Mouse (Mus musculus) left cerebral cortex, postnatal 36 days (tissue): ENCODE measurements around the gene Otogl. TPM values are rescaled to one million over a fixed set of nuclear protein-coding genes. Genes with fewer than 3 reads are reported as not detected.

Source experiments
- DNase-seq, 2 experiments: peaks; one replicate each; pipeline ENCODE4 v3.0.0; 2021 to 2022; ENCODE audit warnings: low spot score in 2 of 2, mixed read lengths in 1 of 2
- intact Hi-C: fragments of 180-260 bp; cut with DNase I; formaldehyde crosslinking; loops from one replicate; pipeline ENCODE4 v1.15.1; 2025
- total RNA-seq, 2 experiments: library from RNA; stranded (reverse); gene quantifications; 2 replicates each; pipeline ENCODE4 v1.2.3; 2021

Otogl gene
- total RNA-seq, result under 1 TPM; 0.16 to 0.25 TPM

- no peak for DNase-seq
- intact Hi-C loops, result no loop called here
These were observed at the start of gene Otogl for GRCm38 (mm10) chr10:107912084-107912573. Gene Otogl (minus strand): TSS chr10:107912134.

DNA sequence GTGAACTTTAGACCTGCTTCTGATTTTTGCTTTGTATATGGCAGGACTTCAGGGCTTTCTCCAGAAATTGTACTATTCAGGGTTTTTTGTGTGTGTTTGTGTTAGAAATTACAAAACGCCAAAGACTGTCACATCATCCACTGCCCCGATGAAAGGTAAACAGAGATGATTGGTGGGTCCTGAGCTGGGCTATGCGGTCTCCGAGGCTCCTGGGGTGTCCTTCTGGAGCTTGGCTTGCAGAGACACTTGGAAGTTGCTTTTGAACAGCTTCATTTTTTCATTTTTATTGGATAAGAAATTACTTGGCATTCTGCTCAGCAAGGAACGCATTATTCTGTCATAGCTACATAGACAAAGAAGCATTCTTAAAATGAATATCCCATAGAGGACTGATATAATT lies 44.7 kb upstream of the Otogl start:
- no peak for DNase-seq
- intact Hi-C loops, result no loop called here

DNA sequence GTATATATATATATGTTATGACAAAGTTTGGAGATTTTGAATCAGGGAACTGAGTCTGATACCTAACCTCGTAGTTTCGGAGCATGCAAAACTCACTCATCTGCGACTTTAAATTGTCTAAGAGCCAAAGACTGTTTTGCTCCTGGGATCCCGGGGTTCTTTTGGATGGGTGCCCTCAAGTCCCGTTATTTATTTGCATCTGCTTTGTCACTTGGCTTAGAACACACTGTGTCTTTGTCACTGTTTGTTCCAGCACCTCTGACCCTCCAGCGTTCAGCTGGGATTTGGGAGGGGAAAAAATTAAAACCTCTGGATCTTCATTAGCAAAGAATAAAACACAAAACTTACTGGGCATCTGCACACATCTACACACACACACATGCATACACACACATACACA lies 42.5 kb upstream of the Otogl start:
- intact Hi-C loops, result no loop called here
- DNase-seq, result no peak

DNA sequence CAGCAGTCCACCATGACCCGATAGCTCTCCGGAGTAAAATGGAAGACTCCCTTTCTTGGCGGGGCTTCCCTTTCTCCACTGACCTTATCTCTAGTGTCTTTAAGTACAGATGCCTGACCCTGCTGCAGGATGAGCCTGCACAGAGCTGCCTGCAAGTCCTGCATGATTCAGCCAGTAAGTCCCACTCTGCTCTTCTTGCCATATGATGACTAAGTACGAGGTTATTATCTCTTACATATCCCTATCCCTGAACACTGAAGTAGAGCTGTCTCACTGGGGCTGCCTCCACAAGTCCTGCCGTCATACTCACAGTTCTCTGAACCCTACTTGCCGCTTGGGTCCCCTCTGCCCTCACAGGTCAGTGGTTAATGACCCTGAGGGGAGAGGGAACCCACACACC lies 39.7 kb upstream of the Otogl start:
- DNase-seq, result no peak
- intact Hi-C loops, result no loop called here

DNA sequence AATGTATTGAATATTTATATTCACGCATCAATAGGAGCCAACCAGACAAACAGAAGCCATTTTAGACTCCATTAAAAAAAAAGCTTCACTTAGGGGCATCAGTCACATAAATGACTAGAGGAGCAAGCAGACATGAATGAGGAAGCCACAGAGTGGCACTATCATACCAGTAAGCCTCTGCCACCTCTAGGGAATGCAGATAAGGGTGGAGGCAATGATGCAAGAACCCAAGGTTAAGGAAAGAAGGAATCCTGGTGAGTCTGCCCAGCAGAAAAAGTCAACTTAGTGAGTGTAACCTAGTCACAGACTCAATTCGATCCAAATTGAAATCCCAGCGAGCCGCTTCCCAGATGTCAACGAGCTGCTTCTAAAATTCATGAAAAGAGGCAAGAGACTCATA lies 38.0 kb upstream of the Otogl start:
- DNase-seq, result no peak
- intact Hi-C loops, result loop anchor here (10.0 kb wide), 1 partner anchor 85 kb away; no protein-coding TSS in a partner anchor

DNA sequence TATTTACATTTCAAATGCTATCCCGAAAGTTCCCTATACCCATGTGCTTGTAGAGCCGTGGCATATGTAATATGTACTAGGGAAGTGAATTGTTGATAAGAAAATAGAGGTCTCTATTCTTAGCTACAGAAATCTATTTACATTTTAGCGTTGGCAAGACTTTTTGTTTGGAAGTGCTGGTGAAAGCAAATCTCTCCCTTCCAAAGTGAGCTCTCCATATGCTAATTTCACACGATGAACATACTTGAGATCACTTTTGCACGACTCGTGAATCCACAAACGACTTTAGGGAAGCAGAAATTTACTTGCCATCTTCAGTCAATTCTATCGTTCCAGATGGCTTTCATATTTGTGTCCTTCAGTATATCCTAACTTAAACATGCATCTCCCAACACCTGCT lies 36.7 kb upstream of the Otogl start:
- intact Hi-C loops, result loop anchor here (10.0 kb wide), 1 partner anchor 86 kb away; no protein-coding TSS in a partner anchor
- no peak for DNase-seq

DNA sequence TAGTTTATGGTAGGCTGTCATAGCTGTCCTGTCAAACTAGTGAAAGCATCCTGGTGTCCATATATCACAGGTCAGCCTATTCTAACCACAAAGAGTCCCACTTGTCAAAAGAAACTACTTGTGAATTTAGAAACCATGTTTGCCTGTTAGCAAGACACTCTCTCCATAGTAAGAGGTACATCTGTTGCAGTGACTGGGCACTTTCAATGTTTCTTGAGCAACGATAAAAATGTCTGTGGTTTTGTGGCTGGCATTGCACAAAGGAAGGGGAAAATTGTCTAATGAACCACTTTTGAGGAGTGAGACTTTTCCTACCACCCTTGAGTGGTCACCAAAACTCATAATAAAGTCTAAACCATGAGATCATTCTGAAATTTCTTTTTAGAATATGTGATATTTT lies 36.1 kb upstream of the Otogl start:
- intact Hi-C loops, result loop anchor here (10.0 kb wide), 1 partner anchor 87 kb away; no protein-coding TSS in a partner anchor

GRCm38 (mm10) chr10:107946348-107946747 lies 34.4 kb upstream of the Otogl start:
- intact Hi-C loops, result loop anchor here (10.0 kb wide), 1 partner anchor 88 kb away; no protein-coding TSS in a partner anchor

More for the DNA sequence above, 36.1 kb upstream of the Otogl start:
- DNase-seq, result no peak

DNA sequence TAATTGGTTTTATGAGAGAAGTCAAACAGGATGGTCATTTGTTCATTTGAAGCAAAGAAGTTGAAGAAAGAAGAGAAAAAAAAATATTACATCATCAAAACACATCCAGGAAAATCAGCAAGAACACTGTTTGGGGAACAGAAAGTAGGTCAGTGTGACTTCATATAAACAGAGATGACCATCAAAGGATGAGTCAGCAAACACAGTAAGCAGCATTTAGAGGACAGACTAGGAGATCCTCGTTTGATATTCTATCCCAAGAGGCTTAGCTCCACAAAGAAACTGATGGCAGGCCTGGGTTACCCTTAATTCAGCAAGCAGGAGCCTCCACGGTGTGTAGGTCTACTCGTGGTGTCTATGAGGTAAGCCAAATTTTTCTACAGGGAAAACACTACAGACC lies 31.9 kb upstream of the Otogl start:
- intact Hi-C loops, result loop anchor here (10.0 kb wide), 1 partner anchor 91 kb away; no protein-coding TSS in a partner anchor
- DNase-seq, result no peak

More at GRCm38 (mm10) chr10:107946348-107946747, 34.4 kb upstream of the Otogl start:
- no peak for DNase-seq

DNA sequence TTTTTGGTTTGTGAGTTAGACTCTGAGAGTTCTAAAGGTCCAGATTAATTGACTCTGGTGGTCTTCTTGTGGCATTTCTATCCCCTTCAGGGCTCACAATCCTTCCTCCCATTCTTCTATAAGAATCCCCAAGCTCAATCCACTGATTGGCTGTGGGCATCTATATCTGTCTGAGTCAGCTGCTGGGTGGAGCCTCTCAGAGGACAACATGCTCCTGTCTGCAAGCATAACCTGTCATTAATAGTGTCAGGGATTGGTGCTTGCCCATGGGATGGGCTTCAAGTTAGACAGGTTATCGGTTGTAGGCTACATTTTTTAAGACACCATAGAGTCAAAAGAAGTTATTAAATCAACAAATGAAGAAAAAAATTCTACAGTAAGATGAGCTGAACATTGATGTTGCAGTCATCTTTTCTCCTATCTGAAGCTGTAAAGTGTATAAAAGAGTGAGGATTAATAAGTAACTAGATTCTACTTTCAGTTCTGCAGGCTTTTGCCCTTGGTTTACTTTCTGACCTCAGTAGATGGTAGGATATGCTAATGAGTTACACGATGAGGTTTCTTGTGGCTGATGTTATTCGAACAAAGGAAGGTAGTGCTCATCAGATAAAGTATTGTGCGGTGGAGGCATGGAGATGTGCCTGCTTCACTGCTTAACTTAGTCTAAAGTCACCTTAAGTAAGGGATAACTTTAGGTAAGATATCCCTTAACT lies 29.4 kb upstream of the Otogl start:
- intact Hi-C loops, result loop anchor here (10.0 kb wide), 1 partner anchor 93 kb away; no protein-coding TSS in a partner anchor
- DNase-seq, result no peak

- DNase-seq, result no peak
These were observed 28.4 kb upstream of the Otogl start for GRCm38 (mm10) chr10:107940302-107940701.

GRCm38 (mm10) chr10:107939821-107940220 lies 27.9 kb upstream of the Otogl start:
- intact Hi-C loops, result loop anchor here (10.0 kb wide), 3 partner anchors 95 to 495 kb away; no protein-coding TSS in a partner anchor
- no peak for DNase-seq

More at GRCm38 (mm10) chr10:107940302-107940701, 28.4 kb upstream of the Otogl start:
- intact Hi-C loops, result loop anchor here (10.0 kb wide), 1 partner anchor 94 kb away; no protein-coding TSS in a partner anchor

DNA sequence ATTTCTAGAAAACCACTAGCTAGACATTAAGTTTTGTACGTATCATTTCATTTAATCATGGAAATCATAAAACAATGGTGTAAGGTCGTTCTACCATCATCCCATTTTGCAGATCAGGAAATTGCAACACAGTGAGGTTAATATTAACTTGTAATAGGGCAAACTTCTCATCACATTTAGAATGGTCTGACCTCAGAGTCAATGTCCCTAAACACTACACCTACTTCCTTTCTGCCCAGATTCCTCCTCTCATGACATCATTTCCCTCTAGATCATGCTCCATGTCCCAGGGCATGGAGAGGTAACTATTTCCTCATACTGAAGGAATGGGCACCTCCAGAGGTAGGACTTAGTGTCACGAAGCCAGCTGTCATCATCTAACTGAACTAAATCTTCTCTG lies 22.1 kb upstream of the Otogl start:
- DNase-seq, result no peak
- intact Hi-C loops, result loop anchor here (5.0 to 10.0 kb wide), 3 partner anchors 228 to 501 kb away; partner anchors contain the start of gene Ppp1r12a

DNA sequence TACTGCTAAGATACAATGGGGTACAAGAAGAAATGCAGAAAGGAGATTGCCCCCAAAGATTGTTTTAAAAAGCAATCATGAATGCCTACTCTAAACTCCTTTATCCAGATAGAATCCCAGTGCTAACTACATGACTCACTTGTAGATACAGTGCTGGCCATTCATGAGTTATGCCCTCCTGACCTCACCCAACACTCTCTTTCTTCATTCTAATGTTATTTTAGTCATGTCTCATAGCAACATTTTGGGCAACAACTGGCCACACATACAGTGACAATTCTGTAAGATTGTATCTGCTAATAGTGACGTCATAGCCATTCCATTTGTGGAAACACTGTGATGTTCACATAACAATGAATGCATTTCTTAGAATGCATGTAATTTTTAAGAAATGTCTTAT lies 21.6 kb upstream of the Otogl start:
- no peak for DNase-seq
- intact Hi-C loops, result loop anchor here (5.0 to 10.0 kb wide), 3 partner anchors 229 to 501 kb away; partner anchors contain the start of gene Ppp1r12a

DNA sequence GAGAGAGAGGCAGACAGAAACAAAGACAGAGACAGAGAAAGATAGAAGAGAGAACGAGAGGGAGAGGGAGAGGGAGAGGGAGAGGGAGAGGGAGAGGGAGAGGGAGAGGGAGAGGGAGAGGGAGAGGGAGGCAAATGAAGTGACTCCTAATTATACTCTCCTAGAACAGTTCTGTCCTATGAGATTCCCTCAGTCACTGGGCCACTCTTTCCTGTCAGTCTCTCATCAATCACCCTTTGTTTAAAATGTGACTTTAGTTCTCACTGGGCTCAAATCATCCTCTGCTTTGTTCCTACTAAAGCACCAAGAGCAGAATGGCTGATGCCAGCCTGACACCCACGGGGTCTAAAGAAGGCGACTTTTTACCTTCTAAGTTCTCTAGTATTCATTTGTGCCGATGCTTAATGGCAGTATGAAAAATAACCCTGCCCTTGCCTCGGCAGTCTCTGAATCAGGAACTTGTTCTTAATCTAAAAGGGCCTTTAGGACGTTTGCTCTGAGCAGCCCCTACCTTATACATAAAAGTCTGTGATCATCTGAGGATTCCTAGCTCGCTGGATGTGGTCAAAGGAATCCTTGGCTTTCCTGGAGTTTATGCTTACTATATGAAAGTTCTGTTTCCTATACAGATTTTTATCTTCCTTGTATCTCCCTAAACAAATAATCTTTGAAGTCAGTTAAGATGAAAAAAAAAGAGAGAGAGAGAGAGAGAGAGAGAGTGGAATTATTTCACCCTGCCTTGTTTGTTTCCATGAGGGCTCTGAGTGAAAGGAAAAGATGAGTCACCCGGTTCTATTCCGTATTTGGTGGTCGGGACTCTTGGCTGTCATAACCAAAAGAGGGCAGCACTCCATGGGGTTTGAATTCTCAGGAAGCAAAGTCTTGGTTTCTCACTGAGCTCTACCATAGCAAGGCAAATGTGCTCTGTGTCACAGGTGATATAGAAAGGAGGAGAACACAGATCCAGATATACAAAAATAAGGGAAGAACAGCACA lies 20.2 kb upstream of the Otogl start:
- DNase-seq, result peak; percentile 45 to 47
- intact Hi-C loops, result loop anchor here (5.0 to 10.0 kb wide), 3 partner anchors 230 to 503 kb away; partner anchors contain the start of gene Ppp1r12a

DNA sequence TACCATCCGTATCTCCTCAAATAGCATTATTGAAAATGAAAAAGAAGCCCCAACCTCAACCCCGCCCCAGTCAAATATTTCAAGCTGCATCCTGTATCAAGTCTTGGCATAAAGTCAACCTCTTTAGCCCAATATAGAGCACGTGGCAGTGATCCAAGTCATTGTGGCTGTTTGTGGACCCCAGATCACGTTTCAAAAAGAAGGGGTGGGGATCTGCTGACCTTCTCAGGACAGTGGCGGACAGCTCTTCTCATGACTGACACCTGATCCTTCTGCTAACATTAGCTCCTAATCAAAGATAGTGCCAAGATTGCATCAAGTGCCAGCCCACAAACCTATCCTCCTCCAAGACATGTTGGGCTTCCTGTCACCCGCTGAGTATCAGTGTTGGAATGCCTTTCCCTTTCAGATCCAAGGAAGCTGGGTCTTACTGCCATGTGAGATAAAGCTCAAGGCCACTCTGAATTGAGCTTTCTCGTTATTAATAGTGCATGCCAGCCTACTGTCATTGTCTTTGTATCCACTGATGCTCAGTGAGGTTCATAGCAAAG lies 18.6 kb upstream of the Otogl start:
- intact Hi-C loops, result loop anchor here (5.0 to 10.0 kb wide), 3 partner anchors 232 to 504 kb away; partner anchors contain the start of gene Ppp1r12a
- no peak for DNase-seq

DNA sequence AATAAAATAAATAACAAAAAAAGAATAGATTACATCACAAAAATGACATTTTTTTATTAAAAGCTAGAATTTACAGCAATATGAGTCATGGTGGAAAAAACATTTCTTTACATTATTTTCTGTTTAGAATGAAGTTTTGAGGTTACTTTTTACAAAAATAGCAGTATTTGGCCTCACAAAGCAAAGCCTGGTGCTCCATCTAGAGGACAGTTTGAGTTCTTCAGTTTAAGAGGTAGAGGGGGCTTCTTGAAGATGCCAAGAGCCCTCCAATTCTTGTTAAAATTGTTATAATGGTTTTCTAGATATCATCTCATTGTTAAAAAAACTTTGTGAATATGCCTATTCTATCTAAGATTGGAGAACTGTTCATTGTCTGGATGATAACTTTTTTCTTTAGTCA lies 13.4 kb upstream of the Otogl start:
- no peak for DNase-seq
- intact Hi-C loops, result loop anchor here (10.0 kb wide), 1 partner anchor 481 kb away; no protein-coding TSS in a partner anchor

- DNase-seq, result no peak
- intact Hi-C loops, result loop anchor here (5.0 to 10.0 kb wide), 3 partner anchors 67 to 479 kb away; no protein-coding TSS in a partner anchor
These were observed 11.9 kb upstream of the Otogl start for GRCm38 (mm10) chr10:107923860-107924259.

DNA sequence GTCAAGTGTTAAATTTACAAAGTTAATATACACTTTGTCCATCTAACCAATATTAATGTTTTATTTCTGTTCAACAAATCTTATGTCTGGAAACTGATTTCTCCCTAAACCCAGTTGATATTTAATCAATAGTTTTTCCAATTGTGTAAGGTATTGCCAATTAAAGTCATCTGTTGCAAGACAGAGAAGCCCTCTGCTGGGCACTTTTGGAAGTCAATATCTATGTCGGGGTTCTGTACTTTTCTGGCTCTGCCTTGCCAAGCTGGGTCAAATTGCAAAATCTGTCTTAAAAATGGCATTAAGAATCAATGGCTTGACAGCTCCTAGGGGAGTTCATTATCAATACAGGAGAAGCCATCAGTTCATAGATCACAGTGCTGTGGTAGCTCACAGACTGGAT lies 10.8 kb upstream of the Otogl start:
- DNase-seq, result no peak
- intact Hi-C loops, result loop anchor here (5.0 to 10.0 kb wide), 3 partner anchors 65 to 478 kb away; no protein-coding TSS in a partner anchor
